Mouse (Mus musculus): ENCODE measurements around the gene A530064D06Rik. TPM values are rescaled to one million over a fixed set of nuclear protein-coding genes. Genes with fewer than 3 reads are reported as not detected.
A peak's percentile ranks its signal among the peaks of the same experiment; 100 is the strongest.

A530064D06Rik gene
- polyA plus RNA-seq, 1 experiment from 2014 or later, result not detected

- Histone ChIP-seq H3K4me1 (ENCODE audit: control insufficient read depth, insufficient read depth, low read length) (no peaks in the 10 kb centered on the region), H3K27ac (ENCODE audit: low read length) (no peak overlapping the region), H3K27me3 (ENCODE audit: control insufficient read depth, insufficient read depth, low read length) (no peaks in the 10 kb centered on the region), H3K36me3 (ENCODE audit: control insufficient read depth, insufficient read depth, low read length) (no peaks in the 10 kb centered on the region), H3K4me3 (ENCODE audit: low read depth, low read length) (no peak overlapping the region), H3K9me3 (ENCODE audit: control insufficient read depth, low read depth, low read length) (no peaks in the 10 kb centered on the region), H3K4me2 (replicated peaks; ENCODE audit: low read depth, low read length) (no peak overlapping the region), H3K9ac (replicated peaks; ENCODE audit: low read depth, low read length) (no peak overlapping the region)
- ATAC-seq (ENCODE audit: insufficient number of reproducible peaks, insufficient read depth, low FRiP score, low read depth), result no peak
- WGBS, result 77% methylated on average over 2 of the region's 2 CpGs
Observed at GRCm38 (mm10) chr17:48132810-48133209, 34.3 kb downstream of the A530064D06Rik start.

GRCm38 (mm10) chr17:48120456-48120855 is 46.6 kb downstream of the A530064D06Rik start:
- Histone ChIP-seq H3K4me3 (ENCODE audit: low read depth, low read length) (no peak overlapping the region), H3K27ac (ENCODE audit: low read length) (no peak overlapping the region), H3K4me2 (replicated peaks; ENCODE audit: low read depth, low read length) (no peak overlapping the region), H3K27me3 (ENCODE audit: control insufficient read depth, insufficient read depth, low read length) (no peaks in the 10 kb centered on the region), H3K36me3 (ENCODE audit: control insufficient read depth, insufficient read depth, low read length) (no peaks in the 10 kb centered on the region), H3K9me3 (ENCODE audit: control insufficient read depth, low read depth, low read length) (no peaks in the 10 kb centered on the region), H3K4me1 (ENCODE audit: control insufficient read depth, insufficient read depth, low read length) (no peaks in the 10 kb centered on the region), H3K9ac (replicated peaks; ENCODE audit: low read depth, low read length) (no peak overlapping the region)
- no peak for ATAC-seq (ENCODE audit: insufficient number of reproducible peaks, insufficient read depth, low FRiP score, low read depth)
- 90% methylated on average over 20 of the region's 20 CpGs for WGBS

- H3K9me3 ChIP-seq (ENCODE audit: control insufficient read depth, low read depth, low read length), result no peaks in the 10 kb centered on the region
- H3K4me2 ChIP-seq (replicated peaks; ENCODE audit: low read depth, low read length), result no peak overlapping the region
- no peaks in the 10 kb centered on the region for H3K27me3 ChIP-seq (ENCODE audit: control insufficient read depth, insufficient read depth, low read length)
- no peak overlapping the region for H3K4me3 ChIP-seq (ENCODE audit: low read depth, low read length)
- H3K27ac ChIP-seq (ENCODE audit: low read length), result no peak overlapping the region
- H3K4me1 ChIP-seq (ENCODE audit: control insufficient read depth, insufficient read depth, low read length), result no peaks in the 10 kb centered on the region
- no peak overlapping the region for H3K9ac ChIP-seq (replicated peaks; ENCODE audit: low read depth, low read length)
- 23% methylated on average over 3 of the region's 3 CpGs for WGBS
- ATAC-seq (ENCODE audit: insufficient number of reproducible peaks, insufficient read depth, low FRiP score, low read depth), result 0 out of 2 replicates have a peak, but pooled peaks have one; percentile 37
- no peaks in the 10 kb centered on the region for H3K36me3 ChIP-seq (ENCODE audit: control insufficient read depth, insufficient read depth, low read length)
Observed at GRCm38 (mm10) chr17:48119656-48120055, 47.4 kb downstream of the A530064D06Rik start.

GRCm38 (mm10) chr17:48118570-48118969 is 48.5 kb downstream of the A530064D06Rik start:
- 68% methylated on average over 1 of the region's 1 CpGs for WGBS
- Histone ChIP-seq H3K4me3 (ENCODE audit: low read depth, low read length) (no peak overlapping the region), H3K9me3 (ENCODE audit: control insufficient read depth, low read depth, low read length) (no peaks in the 10 kb centered on the region), H3K36me3 (ENCODE audit: control insufficient read depth, insufficient read depth, low read length) (no peaks in the 10 kb centered on the region), H3K27me3 (ENCODE audit: control insufficient read depth, insufficient read depth, low read length) (no peaks in the 10 kb centered on the region), H3K27ac (ENCODE audit: low read length) (no peak overlapping the region), H3K4me2 (replicated peaks; ENCODE audit: low read depth, low read length) (no peak overlapping the region), H3K4me1 (ENCODE audit: control insufficient read depth, insufficient read depth, low read length) (no peaks in the 10 kb centered on the region), H3K9ac (replicated peaks; ENCODE audit: low read depth, low read length) (no peak overlapping the region)
- no peak for ATAC-seq (ENCODE audit: insufficient number of reproducible peaks, insufficient read depth, low FRiP score, low read depth)

- Histone ChIP-seq H3K4me1 (ENCODE audit: control insufficient read depth, insufficient read depth, low read length) (no peaks in the 10 kb centered on the region), H3K9me3 (ENCODE audit: control insufficient read depth, low read depth, low read length) (no peaks in the 10 kb centered on the region), H3K9ac (replicated peaks; ENCODE audit: low read depth, low read length) (no peak overlapping the region), H3K4me2 (replicated peaks; ENCODE audit: low read depth, low read length) (no peak overlapping the region), H3K27me3 (ENCODE audit: control insufficient read depth, insufficient read depth, low read length) (no peaks in the 10 kb centered on the region), H3K36me3 (ENCODE audit: control insufficient read depth, insufficient read depth, low read length) (no peaks in the 10 kb centered on the region), H3K4me3 (ENCODE audit: low read depth, low read length) (no peak overlapping the region), H3K27ac (ENCODE audit: low read length) (no peak overlapping the region)
- no peak for ATAC-seq (ENCODE audit: insufficient number of reproducible peaks, insufficient read depth, low FRiP score, low read depth)
- 44% methylated on average over 8 of the region's 8 CpGs for WGBS
Observed at GRCm38 (mm10) chr17:48110547-48111287, 56.4 kb downstream of the A530064D06Rik start.

- Histone ChIP-seq H3K9me3 (ENCODE audit: control insufficient read depth, low read depth, low read length) (no peaks in the 10 kb centered on the region), H3K27me3 (ENCODE audit: control insufficient read depth, insufficient read depth, low read length) (no peaks in the 10 kb centered on the region), H3K9ac (replicated peaks; ENCODE audit: low read depth, low read length) (no peak overlapping the region), H3K27ac (ENCODE audit: low read length) (no peak overlapping the region), H3K4me3 (ENCODE audit: low read depth, low read length) (no peak overlapping the region), H3K36me3 (ENCODE audit: control insufficient read depth, insufficient read depth, low read length) (no peaks in the 10 kb centered on the region), H3K4me1 (ENCODE audit: control insufficient read depth, insufficient read depth, low read length) (no peaks in the 10 kb centered on the region), H3K4me2 (replicated peaks; ENCODE audit: low read depth, low read length) (no peak overlapping the region)
- no peak for ATAC-seq (ENCODE audit: insufficient number of reproducible peaks, insufficient read depth, low FRiP score, low read depth)
- 78% methylated on average over 3 of the region's 3 CpGs for WGBS
Observed at GRCm38 (mm10) chr17:48108520-48108919, 58.6 kb downstream of the A530064D06Rik start.

GRCm38 (mm10) chr17:48107862-48108261 is 59.2 kb downstream of the A530064D06Rik start:
- no peak overlapping the region for H3K27ac ChIP-seq (ENCODE audit: low read length)
- no peak overlapping the region for H3K4me2 ChIP-seq (replicated peaks; ENCODE audit: low read depth, low read length)
- H3K9me3 ChIP-seq (ENCODE audit: control insufficient read depth, low read depth, low read length), result no peaks in the 10 kb centered on the region
- H3K4me1 ChIP-seq (ENCODE audit: control insufficient read depth, insufficient read depth, low read length), result no peaks in the 10 kb centered on the region
- H3K27me3 ChIP-seq (ENCODE audit: control insufficient read depth, insufficient read depth, low read length), result no peaks in the 10 kb centered on the region
- no peak for ATAC-seq (ENCODE audit: insufficient number of reproducible peaks, insufficient read depth, low FRiP score, low read depth)
- no peak overlapping the region for H3K9ac ChIP-seq (replicated peaks; ENCODE audit: low read depth, low read length)
- H3K36me3 ChIP-seq (ENCODE audit: control insufficient read depth, insufficient read depth, low read length), result no peaks in the 10 kb centered on the region
- WGBS, result 62% methylated on average over 6 of the region's 6 CpGs
- no peak overlapping the region for H3K4me3 ChIP-seq (ENCODE audit: low read depth, low read length)

GRCm38 (mm10) chr17:48107333-48107732 is 59.7 kb downstream of the A530064D06Rik start:
- no peak overlapping the region for H3K27ac ChIP-seq (ENCODE audit: low read length)
- ATAC-seq (ENCODE audit: insufficient number of reproducible peaks, insufficient read depth, low FRiP score, low read depth), result no peak
- H3K9me3 ChIP-seq (ENCODE audit: control insufficient read depth, low read depth, low read length), result no peaks in the 10 kb centered on the region
- H3K27me3 ChIP-seq (ENCODE audit: control insufficient read depth, insufficient read depth, low read length), result no peaks in the 10 kb centered on the region
- no peaks in the 10 kb centered on the region for H3K4me1 ChIP-seq (ENCODE audit: control insufficient read depth, insufficient read depth, low read length)
- no peak overlapping the region for H3K4me3 ChIP-seq (ENCODE audit: low read depth, low read length)
- H3K9ac ChIP-seq (replicated peaks; ENCODE audit: low read depth, low read length), result no peak overlapping the region
- 53% methylated on average over 4 of the region's 4 CpGs for WGBS
- no peaks in the 10 kb centered on the region for H3K36me3 ChIP-seq (ENCODE audit: control insufficient read depth, insufficient read depth, low read length)
- H3K4me2 ChIP-seq (replicated peaks; ENCODE audit: low read depth, low read length), result no peak overlapping the region
